Mouse (Mus musculus) large intestine, adult 2 months (tissue): ENCODE data around the gene Arap1. TPM values are rescaled to one million over a fixed set of nuclear protein-coding genes. Genes with fewer than 3 reads are reported as not detected.

ENCODE experiments used
- DNase-seq: peaks from one replicate; pipeline ENCODE4 v3.0.0-alpha.2; 2012; ENCODE audit warnings: low read depth, low spot score
- WGBS: fragments of 180-500 bp; shearing (Covaris S2); methylation state at CpG from one replicate; pipeline ENCODE4 v1.1.7; 2018; 5-methylcytosine and 5-hydroxymethylcytosine counted together
- polyA plus RNA-seq: library from polyadenylated mRNA; depleted of rRNA; stranded (reverse); fragments of >200 nt; gene quantifications from 2 replicates; pipeline ENCODE4 v1.2.3, GENCODE M21; 2012

Gene Arap1
- polyA plus RNA-seq, 1 experiment: 52.4 TPM

- WGBS: 97% methylated on average over 6 of the region's 6 CpGs
- DNase-seq: no peak
Observed at GRCm38 (mm10) chr7:101355551-101356100, 7.8 kb downstream of the Arap1 start.

- DNase-seq: no peak
- WGBS: 73% methylated on average over 3 of the region's 3 CpGs
Observed at GRCm38 (mm10) chr7:101356868-101357267, 9.0 kb downstream of the Arap1 start.

GRCm38 (mm10) chr7:101360406-101360805 lies 12.5 kb downstream of the Arap1 start:
- DNase-seq: no peak

DNA sequence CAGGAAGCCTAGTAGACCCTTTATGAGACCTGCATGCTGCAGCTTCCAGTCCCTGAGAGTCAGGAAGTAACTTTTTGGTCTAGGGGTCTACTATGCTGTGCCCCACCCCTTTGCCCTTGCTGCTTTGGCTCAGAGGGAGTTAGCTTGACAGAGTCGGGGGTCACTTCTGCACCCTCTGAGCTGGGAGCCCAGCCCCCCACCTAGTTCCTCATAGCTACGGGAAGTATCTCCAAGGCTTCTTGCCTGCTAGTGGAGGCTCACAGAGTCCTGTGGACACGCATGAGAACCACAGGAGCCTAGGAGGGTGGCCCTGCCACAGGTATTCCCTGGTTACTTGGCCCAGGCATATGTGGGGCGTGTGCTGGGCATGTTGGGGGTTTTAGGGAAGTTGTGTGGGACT lies 13.2 kb downstream of the Arap1 start:
- no peak for DNase-seq
- WGBS: 68% methylated on average over 4 of the region's 4 CpGs

More at GRCm38 (mm10) chr7:101360406-101360805, 12.5 kb downstream of the Arap1 start:
- WGBS: 61% methylated on average over 3 of the region's 3 CpGs

- DNase-seq: no peak
- WGBS: 17% methylated on average over 4 of the region's 4 CpGs
Observed at GRCm38 (mm10) chr7:101361767-101362166, 13.9 kb downstream of the Arap1 start.

- 50% methylated on average over 5 of the region's 5 CpGs for WGBS
- no peak for DNase-seq
Observed at GRCm38 (mm10) chr7:101362791-101363191, 14.9 kb downstream of the Arap1 start.

DNA sequence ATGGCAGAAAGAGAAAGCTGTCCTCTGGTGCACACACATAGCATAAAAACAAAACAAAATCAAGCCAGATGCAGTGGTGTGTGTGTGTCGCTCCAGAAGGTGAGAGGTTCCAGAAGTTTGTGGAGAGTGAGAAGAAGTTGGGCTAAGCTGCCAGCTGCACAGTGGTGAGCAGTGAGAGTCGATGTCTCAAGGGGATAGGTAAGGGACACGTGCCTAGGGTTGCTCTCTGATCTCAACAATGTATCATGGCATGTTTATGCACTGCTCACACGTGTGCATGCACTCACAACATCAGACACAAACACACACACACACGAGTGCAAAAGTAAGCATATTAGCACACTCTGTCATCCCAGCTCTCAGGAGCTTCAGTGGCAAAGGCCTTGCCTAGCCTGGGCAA lies 16.0 kb downstream of the Arap1 start:
- 65% methylated on average over 5 of the region's 5 CpGs for WGBS

DNA sequence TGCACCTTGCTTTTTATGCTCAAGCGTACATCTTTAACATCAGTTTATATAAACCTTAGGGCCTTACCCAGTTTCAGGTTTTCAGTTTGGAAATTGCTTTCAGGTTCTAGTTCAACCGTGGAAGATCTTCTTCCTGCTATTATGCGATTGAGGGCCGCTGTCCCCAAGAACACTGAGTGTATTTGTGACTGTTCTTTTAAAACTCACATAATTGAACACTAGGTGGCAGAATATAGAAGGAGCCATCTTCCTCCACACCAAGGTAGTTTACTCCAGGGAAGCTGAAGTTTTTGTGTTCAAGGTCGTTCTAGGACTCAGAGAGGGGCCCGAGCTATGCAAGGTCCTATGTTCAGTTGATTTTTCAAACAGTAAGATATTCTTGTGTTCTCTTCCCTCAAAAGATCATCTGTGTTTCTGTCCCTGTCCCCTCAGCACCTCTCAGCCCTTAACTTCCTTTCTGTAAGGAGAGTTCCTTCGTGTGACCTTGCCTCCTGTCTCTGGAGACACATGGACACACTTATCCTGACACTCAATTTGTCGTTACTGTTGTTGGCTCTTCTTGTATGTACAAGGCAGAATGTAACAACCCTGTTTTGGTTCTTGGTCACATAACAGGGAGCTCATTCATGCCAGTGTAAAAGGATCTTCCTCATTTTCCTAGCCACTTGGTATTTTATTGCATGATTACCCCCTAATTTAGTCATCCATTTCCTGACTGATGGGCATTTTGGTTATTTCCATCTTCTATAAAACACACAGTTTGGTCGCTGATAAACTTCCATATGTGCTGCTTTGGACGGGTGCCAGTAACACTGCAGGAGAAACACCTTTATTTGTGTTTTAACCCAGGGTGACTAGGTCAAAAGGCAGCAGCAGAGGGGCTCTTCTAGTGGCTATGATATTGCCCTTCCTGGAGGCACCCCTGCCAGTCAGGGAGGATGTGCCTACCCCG lies 20.3 kb downstream of the Arap1 start:
- 16% methylated on average over 11 of the region's 11 CpGs for WGBS
- DNase-seq: no peak

More for the DNA sequence above, 16.0 kb downstream of the Arap1 start:
- no peak for DNase-seq

- WGBS: 38% methylated on average over 7 of the region's 7 CpGs
- DNase-seq: no peak
Observed at GRCm38 (mm10) chr7:101369666-101370065, 21.8 kb downstream of the Arap1 start.

GRCm38 (mm10) chr7:101373082-101373481 lies 25.2 kb downstream of the Arap1 start:
- no peak for DNase-seq
- WGBS: 92% methylated on average over 26 of the region's 26 CpGs

DNA sequence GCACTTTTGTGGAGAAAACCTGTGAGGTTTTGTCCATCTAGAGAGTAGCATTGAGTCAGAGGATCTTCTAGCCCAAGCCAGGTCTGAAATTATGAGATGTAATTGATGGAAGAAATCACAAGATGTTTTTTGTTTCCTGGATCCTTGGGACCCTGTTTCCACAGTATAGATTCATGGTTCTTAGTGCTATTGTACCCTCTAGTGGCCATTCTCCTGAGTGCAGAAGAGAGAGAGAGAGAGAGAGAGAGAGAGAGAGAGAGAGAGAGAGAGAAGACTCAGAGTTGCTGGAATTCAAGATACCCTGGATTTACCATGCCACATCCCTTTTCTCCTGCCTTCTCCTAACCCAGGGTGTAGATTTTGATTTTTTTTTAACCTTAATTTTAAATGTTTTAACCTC lies 26.3 kb downstream of the Arap1 start:
- DNase-seq: no peak

GRCm38 (mm10) chr7:101376701-101377340 lies 29.0 kb downstream of the Arap1 start:
- no peak for DNase-seq
- 44% methylated on average over 10 of the region's 10 CpGs for WGBS

- peak; percentile 69 for DNase-seq
- whole genome bisulfite sequencing: 2% methylated on average over 7 of the region's 7 CpGs
Observed at GRCm38 (mm10) chr7:101377741-101378262, 29.9 kb downstream of the Arap1 start.

GRCm38 (mm10) chr7:101378285-101378684 lies 30.4 kb downstream of the Arap1 start:
- DNase-seq: no peak
- 15% methylated on average over 3 of the region's 3 CpGs for WGBS

- DNase-seq: no peak
- 35% methylated on average over 5 of the region's 5 CpGs for WGBS
Observed at GRCm38 (mm10) chr7:101378796-101379465, 31.1 kb downstream of the Arap1 start.

DNA sequence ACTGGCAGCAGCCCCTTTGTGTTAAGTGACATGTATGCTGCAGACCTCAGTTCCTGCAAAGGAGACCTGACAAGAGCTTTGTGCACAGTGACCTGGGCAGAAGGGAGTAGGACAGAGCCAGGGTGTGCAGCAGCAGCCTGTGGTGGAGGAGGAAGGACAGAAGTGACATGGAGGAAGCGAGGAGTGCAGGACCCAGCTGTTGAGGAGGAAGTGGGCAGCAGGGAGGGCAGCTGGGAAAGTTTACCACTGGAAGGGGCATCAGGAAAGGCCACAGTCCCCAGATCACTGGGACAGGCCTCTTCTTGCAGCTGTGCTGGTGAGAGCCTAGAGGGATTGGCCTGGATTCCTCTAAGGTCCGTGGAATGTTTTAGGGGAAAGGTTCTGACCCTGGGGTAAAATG lies 31.9 kb downstream of the Arap1 start:
- DNase-seq: no peak
- WGBS: 66% methylated on average over 2 of the region's 2 CpGs

DNA sequence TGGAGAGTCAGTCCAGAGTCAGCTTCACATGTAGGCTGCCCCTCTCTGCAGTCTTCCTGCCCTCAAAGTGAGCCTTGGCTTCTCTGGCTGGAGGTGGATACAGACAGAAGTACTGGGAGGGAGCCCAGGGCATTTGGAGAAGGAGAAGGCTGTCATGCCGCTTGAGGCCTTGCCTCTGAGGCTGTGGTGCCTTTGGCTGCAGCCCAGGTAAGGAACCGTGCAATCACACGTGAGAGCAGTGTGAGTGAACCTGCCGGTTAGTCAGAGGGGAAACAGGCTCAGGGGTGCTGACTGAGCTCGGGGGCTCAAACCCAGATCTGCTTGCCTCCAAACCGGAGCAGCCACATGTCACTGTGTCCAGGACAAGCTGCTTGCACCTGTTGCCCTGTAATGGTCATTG lies 33.6 kb downstream of the Arap1 start:
- WGBS: 40% methylated on average over 6 of the region's 6 CpGs
- DNase-seq: no peak

- WGBS: 42% methylated on average over 8 of the region's 8 CpGs
- no peak for DNase-seq
Observed at GRCm38 (mm10) chr7:101382378-101382777, 34.5 kb downstream of the Arap1 start.

DNA sequence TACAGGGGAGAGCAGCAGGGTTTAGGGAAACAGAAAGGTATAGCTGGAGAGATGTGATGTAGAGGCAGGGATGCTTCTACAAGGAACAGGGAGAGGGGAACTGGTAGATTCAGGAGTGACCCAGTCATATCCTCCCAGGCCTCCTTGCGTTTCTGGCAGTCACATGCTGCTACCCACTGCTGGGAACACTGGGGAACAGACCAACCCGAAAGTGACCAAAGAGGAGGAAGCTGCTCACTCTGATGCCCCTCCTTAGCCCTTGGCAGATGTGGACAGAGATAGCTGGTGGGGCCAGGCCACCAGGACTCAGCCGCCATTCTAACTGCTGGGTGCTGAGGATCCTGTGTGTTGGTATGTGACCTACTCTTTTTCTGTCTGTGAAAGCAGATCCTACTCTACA lies 35.9 kb downstream of the Arap1 start:
- 82% methylated on average over 3 of the region's 3 CpGs for WGBS
- no peak for DNase-seq

DNA sequence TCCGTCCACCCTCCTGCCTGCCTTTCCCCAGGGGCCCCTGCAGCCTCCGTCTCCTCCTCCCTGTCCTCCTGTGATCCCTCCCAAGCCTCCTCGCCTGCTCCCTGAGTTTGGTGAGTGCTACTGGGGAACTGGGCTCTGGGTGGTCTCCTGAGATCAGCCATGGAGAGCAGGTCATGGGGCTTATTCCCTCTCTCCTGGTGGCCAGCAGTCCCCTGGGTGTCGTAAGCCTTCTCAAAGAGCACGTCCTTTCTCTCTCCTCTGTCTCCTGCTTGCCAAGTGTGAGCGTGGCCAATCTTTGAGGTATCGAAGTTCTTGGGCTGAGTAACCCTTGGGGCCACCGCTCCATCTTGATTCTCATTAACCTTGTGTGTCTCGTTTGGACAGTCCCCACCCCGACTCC lies 37.1 kb downstream of the Arap1 start:
- 61% methylated on average over 10 of the region's 10 CpGs for WGBS

More for the DNA sequence above, 37.1 kb downstream of the Arap1 start:
- DNase-seq: no peak
